Mouse (Mus musculus): Measurements from ENCODE around the gene Sult3a1. TPM values are rescaled to one million over a fixed set of nuclear protein-coding genes. Genes with fewer than 3 reads are reported as not detected.
A peak's percentile ranks its signal among the peaks of the same experiment; 100 is the strongest.
"Not testable (repeated sequence)": the region's sequence is repeated elsewhere in the genome, so short reads cannot be mapped to it uniquely, and the experiment has no call there.

The Sult3a1 gene
- total and polyA plus RNA-seq, 2 experiments from 2014 or later: not detected

- Histone ChIP-seq H3K36me3 (replicated peaks; ENCODE audit: control insufficient read depth, insufficient read depth, low read length) (no peaks in the 10 kb centered on the region), H3K4me3 (ENCODE audit: low read depth, low read length) (no peak overlapping the region), H3K27me3 (ENCODE audit: control insufficient read depth, insufficient read depth, low read length) (no peaks in the 10 kb centered on the region), H3K27ac (ENCODE audit: low read depth) (no peak overlapping the region), H3K9me3 (replicated peaks; ENCODE audit: control insufficient read depth, low read length) (no peaks in the 10 kb centered on the region), H3K4me2 (ENCODE audit: low read depth, low read length) (no peak overlapping the region), H3K9ac (replicated peaks; ENCODE audit: low read depth, low read length) (no peak overlapping the region), H3K4me1 (ENCODE audit: control insufficient read depth, insufficient read depth) (no peaks in the 10 kb centered on the region)
- DNase-seq (ENCODE audit: low spot score): no peak
- no peak for ATAC-seq (ENCODE audit: insufficient read depth, low read depth)
- TF ChIP-seq EP300 (IDR thresholded peaks at IDR 0.05; ENCODE audit: low read depth) (no peak), CTCF (IDR thresholded peaks at IDR 0.05; ENCODE audit: low read depth) (no peak)
- 11% methylated on average over 1 of the region's 1 CpGs for WGBS
Measured at GRCm38 (mm10) chr10:33870441-33870840, 12.9 kb downstream of the Sult3a1 start.

- Histone ChIP-seq H3K9ac (replicated peaks; ENCODE audit: low read depth, low read length) (no peak overlapping the region), H3K36me3 (replicated peaks; ENCODE audit: control insufficient read depth, insufficient read depth, low read length) (no peaks in the 10 kb centered on the region), H3K27me3 (ENCODE audit: control insufficient read depth, insufficient read depth, low read length) (no peaks in the 10 kb centered on the region), H3K4me1 (ENCODE audit: control insufficient read depth, insufficient read depth) (no peaks in the 10 kb centered on the region), H3K4me2 (ENCODE audit: low read depth, low read length) (no peak overlapping the region), H3K9me3 (replicated peaks; ENCODE audit: control insufficient read depth, low read length) (no peaks in the 10 kb centered on the region), H3K27ac (ENCODE audit: low read depth) (no peak overlapping the region), H3K4me3 (ENCODE audit: low read depth, low read length) (no peak overlapping the region)
- ATAC-seq (ENCODE audit: insufficient read depth, low read depth) (no peak), DNase-seq (ENCODE audit: low spot score) (no peak)
- WGBS: 78% methylated on average over 2 of the region's 2 CpGs
- TF ChIP-seq EP300 (IDR thresholded peaks at IDR 0.05; ENCODE audit: low read depth): no peak
- no peak for TF ChIP-seq CTCF (IDR thresholded peaks at IDR 0.05; ENCODE audit: low read depth)
Measured at GRCm38 (mm10) chr10:33872672-33873398, 15.3 kb downstream of the Sult3a1 start.

- not testable (repeated sequence) for H3K4me1 ChIP-seq (ENCODE audit: control insufficient read depth, insufficient read depth); H3K36me3 ChIP-seq (replicated peaks; ENCODE audit: control insufficient read depth, insufficient read depth, low read length); H3K9me3 ChIP-seq (replicated peaks; ENCODE audit: control insufficient read depth, low read length); ATAC-seq (ENCODE audit: insufficient read depth, low read depth); H3K9ac ChIP-seq (replicated peaks; ENCODE audit: low read depth, low read length); DNase-seq (ENCODE audit: low spot score); H3K27me3 ChIP-seq (ENCODE audit: control insufficient read depth, insufficient read depth, low read length); H3K27ac ChIP-seq (ENCODE audit: low read depth); H3K4me2 ChIP-seq (ENCODE audit: low read depth, low read length); H3K4me3 ChIP-seq (ENCODE audit: low read depth, low read length)
- WGBS: 76% methylated on average over 2 of the region's 2 CpGs
Measured at GRCm38 (mm10) chr10:33882411-33882810, 24.9 kb downstream of the Sult3a1 start.

- H3K4me2 ChIP-seq (ENCODE audit: low read depth, low read length); DNase-seq (ENCODE audit: low spot score); H3K36me3 ChIP-seq (replicated peaks; ENCODE audit: control insufficient read depth, insufficient read depth, low read length); ATAC-seq (ENCODE audit: insufficient read depth, low read depth); H3K27ac ChIP-seq (ENCODE audit: low read depth); H3K27me3 ChIP-seq (ENCODE audit: control insufficient read depth, insufficient read depth, low read length); H3K4me1 ChIP-seq (ENCODE audit: control insufficient read depth, insufficient read depth); H3K9me3 ChIP-seq (replicated peaks; ENCODE audit: control insufficient read depth, low read length); H3K9ac ChIP-seq (replicated peaks; ENCODE audit: low read depth, low read length); H3K4me3 ChIP-seq (ENCODE audit: low read depth, low read length): not testable (repeated sequence)
- 59% methylated on average over 1 of the region's 1 CpGs for whole genome bisulfite sequencing
Measured at GRCm38 (mm10) chr10:33901520-33901919, 44.0 kb downstream of the Sult3a1 start.

GRCm38 (mm10) chr10:33904530-33905481, 47.3 kb downstream of the Sult3a1 start, which contains the start of gene Rsph4a:
Gene Rsph4a, plus strand, starts transcription at chr10:33905111.
- Histone ChIP-seq H3K9ac (replicated peaks; ENCODE audit: low read depth, low read length) (no peak within 1 kb of the TSS), H3K36me3 (replicated peaks; ENCODE audit: control insufficient read depth, insufficient read depth, low read length) (no peaks in the 10 kb centered on the region), H3K27me3 (ENCODE audit: control insufficient read depth, insufficient read depth, low read length) (no peaks in the 10 kb centered on the region), H3K4me1 (ENCODE audit: control insufficient read depth, insufficient read depth) (no peaks in the 10 kb centered on the region), H3K4me3 (ENCODE audit: low read depth, low read length) (peak within 1 kb of the TSS; percentile 54), H3K9me3 (replicated peaks; ENCODE audit: control insufficient read depth, low read length) (no peaks in the 10 kb centered on the region), H3K27ac (ENCODE audit: low read depth) (no peak within 1 kb of the TSS), H3K4me2 (ENCODE audit: low read depth, low read length) (peak within 1 kb of the TSS; percentile 75)
- DNase-seq (ENCODE audit: low spot score) (peak; percentile 41), ATAC-seq (ENCODE audit: insufficient read depth, low read depth) (peak; percentile 66)
- 5% methylated on average over 17 of the region's 17 CpGs for WGBS
- TF ChIP-seq EP300 (IDR thresholded peaks at IDR 0.05; ENCODE audit: low read depth) (no peak), CTCF (IDR thresholded peaks at IDR 0.05; ENCODE audit: low read depth) (no peak)

All from heart, postnatal 0 days (tissue).